Mouse (Mus musculus) CH12F3 (cell line): Measurements from ENCODE around the gene Ephb3.

Source experiments
- in situ Hi-C: fragments of 300-500 bp; cut with MboI; formaldehyde crosslinking; loops from 2 replicates; pipeline ENCODE4 v1.14.3; 2020; ENCODE audit warnings: low sequenced_read_pairs

Ephb3 gene

DNA sequence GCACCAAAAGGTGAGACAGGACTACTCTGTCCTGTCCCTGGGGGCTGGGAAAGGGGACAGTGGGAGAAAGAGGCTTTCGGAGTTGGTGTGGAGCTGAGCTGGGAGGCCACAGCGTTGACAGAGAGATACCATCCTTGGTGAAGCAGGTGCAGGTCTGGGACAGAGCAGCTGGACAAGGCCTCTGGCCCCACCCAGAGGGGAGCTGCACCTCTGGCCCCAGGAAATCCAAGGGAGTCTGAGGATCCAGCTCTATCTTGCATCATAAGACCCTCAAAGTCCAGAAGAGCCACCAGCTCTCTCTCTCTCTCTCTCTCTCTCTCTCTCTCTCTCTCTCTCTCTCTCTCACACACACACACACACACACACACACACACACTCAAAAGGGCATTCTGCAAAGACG, 40.2 kb downstream of the Ephb3 start:
- in situ Hi-C loops = no loop called here

DNA sequence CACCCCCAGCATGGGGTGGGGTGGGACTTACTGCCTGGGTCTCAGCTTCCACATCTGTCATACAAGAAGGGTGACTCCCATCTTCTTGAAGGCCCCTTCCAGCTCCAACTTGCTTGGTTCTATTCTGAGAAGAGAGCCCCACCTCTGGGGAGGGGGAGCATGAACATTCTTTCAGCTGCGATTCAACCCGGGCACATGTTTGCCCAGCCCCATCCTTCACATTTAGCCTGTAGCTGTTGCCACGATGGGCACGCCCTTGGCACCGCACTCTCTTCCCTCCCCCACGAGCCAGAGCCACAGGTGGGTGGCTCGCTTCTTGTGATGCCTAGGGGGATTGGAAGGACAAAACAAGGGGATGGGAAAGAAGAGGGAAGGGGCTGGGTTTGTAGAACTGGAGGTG, 40.8 kb downstream of the Ephb3 start:
- in situ Hi-C loops = no loop called here

GRCm38 (mm10) chr16:21245931-21246390, 41.4 kb downstream of the Ephb3 start:
- in situ Hi-C loops = no loop called here

DNA sequence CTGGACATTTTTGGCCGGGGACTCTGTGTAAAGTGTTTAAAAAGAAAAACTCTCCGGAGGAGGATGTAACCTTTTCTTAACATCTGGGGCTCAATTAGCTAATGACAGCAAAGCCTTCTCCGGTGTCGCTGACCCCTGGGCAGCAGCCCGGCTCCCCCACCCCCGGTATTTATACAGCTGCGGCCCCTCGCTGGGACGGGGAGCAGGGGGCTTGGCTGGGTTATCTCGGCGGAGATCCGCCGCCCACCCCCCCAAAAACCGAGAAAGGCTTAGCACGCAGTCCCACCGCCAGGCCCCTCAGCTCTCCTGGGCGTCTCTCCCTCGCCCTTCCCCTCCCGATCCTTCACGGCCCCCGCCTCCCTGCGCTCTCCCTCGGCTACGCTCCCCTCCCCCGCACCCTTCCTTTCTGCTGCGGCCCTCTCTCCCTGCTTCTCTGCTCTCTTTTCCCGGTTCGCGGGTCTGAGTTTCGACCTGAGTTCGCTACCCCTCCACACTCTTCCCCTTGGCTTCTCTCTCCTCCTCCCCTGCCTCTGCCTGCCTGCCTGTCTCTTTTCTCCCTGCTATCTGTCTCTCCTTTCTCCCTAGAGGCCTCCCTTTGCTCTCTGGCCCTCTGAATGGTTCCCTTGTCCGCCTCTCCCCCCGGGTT, 42.0 kb downstream of the Ephb3 start:
- in situ Hi-C loops = no loop called here

DNA sequence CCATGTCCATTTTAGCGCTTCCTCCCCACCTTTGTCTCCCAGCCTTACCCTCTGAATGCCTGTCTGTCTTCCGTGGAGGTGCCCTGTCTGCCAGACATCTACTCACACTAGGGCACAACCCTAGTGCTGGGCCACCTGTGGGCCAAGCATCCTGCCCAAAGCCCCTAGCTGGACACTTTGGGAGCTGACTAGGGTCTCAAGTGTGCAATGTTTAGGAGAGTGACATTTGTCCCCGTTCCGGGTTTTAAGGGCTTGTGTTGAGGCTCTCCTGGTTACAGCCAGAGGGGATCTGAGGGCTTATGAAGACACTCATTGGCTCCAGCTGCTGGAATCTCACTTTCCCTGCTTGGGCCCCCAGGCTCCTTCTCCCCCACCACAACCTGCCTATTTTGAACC, 42.5 kb downstream of the Ephb3 start:
- in situ Hi-C loops = no loop called here

- in situ Hi-C loops = no loop called here
These were observed 43.5 kb downstream of the Ephb3 start for GRCm38 (mm10) chr16:21247871-21248712.

- in situ Hi-C loops = no loop called here
These were observed 44.4 kb downstream of the Ephb3 start for GRCm38 (mm10) chr16:21248713-21249531.

DNA sequence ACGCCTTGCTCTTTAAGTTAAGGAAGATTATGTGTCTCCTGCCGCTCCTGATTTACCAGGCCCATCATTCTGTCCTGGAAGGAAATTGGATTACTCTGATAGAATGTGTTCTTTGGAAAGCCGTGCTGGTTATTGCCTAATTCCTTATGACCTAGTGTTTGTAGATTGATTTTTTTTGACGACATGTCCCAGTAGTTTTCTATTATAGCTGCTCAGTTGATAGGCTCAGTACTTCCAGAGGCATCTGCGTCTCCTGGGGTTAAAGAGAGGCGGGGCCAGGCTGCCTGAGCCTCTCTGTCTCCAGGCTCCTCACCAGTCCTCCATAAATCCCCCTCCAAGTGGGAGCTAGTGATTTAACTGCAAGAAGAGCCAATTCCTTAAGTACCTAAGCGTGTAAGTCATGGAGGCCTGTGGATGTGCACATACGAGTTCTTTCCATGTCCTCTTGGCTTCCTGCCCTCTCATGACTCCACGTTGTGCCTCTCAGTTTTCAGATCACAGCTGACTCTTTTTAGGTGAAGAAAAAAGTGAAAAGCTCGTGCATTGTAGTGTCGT, 47.9 kb downstream of the Ephb3 start:
- in situ Hi-C loops = no loop called here

GRCm38 (mm10) chr16:21255574-21256304, 51.2 kb downstream of the Ephb3 start:
- in situ Hi-C loops = no loop called here

DNA sequence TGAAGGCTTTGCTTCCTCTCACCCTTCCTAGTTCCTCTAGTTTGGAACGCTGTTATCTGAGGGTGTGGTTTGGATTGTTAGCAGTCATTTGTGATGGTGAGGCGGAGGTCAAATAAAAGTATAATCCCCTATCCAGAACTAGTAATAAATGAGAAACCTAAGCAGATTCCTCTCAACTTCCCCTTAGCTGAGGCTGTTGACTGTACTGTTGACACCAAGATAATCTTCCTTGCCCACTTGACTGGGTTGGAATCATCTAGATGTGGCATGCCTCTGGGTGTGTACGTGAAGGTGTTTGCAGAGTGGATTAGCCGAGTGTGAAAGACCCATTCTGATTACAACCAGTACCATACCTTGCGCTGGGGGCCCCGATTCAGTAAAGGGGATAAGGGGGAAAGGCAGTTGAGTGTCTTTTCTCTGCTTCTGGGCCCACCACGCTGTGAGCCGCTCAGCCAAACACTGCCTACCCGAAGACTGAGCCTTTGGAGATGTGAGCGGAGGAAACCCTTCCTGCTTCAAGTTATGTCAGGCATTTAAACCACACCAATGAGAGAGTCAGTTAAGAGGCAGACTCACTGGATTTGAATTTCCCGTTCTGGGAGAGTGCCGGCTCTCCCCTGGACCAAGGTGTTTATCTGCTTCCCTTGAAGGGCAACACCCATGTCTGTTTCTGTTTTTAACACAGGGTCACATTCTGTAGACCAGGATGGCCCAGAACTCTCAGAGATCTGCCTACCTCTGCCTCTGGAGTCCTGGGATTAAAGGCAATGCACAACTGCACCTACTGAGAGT, 52.2 kb downstream of the Ephb3 start:
- in situ Hi-C loops = no loop called here

DNA sequence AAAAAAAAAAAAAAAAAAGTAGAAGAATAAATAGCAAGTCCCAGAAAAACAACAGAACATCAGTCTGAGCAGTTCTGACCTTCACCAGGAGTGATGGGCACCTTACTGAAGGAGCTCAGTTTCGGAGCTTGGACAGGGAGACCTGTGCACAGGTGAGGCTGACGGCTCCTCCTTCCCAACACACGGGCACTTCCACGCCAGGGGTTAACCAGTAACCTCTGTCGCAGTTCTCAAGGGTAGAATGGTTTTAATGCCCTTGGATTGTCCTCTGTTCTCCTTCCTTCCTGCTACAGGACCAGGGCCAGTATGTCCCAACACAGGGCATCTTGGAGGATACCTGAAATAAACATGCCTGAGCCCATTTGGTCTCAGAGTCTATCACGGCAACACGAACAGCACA, 60.9 kb downstream of the Ephb3 start:
- in situ Hi-C loops = no loop called here

DNA sequence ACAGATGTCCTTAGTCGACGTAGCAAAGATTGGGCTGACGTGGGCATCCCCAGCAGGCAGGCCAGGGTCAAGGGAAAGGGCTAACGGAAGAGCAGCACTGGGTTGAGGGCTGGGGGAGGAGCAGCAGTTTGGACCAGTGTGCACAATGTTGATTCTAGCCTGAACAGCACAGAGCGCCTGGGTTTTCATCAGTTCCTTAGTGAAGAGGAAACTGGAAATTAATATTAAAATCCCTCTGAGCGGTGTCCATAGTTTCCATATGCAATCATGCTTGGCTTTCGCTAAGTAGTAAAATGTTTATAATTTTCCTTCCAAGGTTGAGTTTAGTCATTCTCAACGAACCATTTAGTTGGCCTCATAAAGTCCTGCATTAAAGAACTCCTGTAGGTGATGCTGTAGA, 65.2 kb downstream of the Ephb3 start:
- in situ Hi-C loops = no loop called here

DNA sequence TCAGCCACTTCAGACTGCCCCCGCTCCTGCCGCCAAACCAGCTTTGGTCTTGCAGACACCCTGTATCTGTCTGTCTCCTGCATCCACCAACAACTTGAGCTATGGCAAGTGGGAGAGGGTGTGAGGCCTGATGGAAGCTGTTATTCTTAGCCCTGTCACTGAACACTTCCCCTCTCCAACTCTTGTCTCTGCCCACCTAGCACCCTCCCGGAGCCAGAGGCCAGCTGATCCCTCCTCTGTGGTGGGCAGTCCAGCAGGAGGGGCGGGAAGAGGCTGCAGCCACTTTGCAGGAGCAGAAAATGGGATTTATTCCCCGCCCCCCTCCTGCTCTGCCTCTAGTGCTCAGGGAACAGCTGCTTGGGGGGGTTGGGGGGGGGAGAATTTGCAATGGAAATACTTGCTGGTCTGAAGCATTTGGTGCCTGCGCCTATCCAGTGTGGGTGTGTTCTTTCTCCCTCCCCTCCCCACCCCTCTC, 67.3 kb downstream of the Ephb3 start:
- in situ Hi-C loops = no loop called here

GRCm38 (mm10) chr16:21272748-21273147, 68.2 kb downstream of the Ephb3 start:
- in situ Hi-C loops = no loop called here
